Mouse (Mus musculus) liver, adult 2 months (tissue): ENCODE results near the gene Csnk1e. TPM values are rescaled to one million over a fixed set of nuclear protein-coding genes. Genes with fewer than 3 reads are reported as not detected.

ENCODE experiments used
- DNase-seq: peaks from one replicate; pipeline ENCODE4 v3.0.0-alpha.2; 2011; ENCODE audit warnings: low read depth, low spot score; ENCODE audit errors: extremely low read depth
- H3K27ac ChIP-seq: fragments of 200-500 bp; replicated peaks from 2 replicates; pipeline ENCODE4 v1.5.1; 2012; ENCODE audit warnings: low read depth, mild to moderate bottlenecking, control low read depth, inconsistent platforms, low read length; ENCODE audit not compliant: insufficient read depth
- H3K27me3 ChIP-seq: fragments of 200-500 bp; 2 replicates; pipeline ENCODE4 v1.6.1; 2012; ENCODE audit warnings: mild to moderate bottlenecking, moderate library complexity, low read length, inconsistent platforms; ENCODE audit not compliant: control insufficient read depth, insufficient read depth
- H3K36me3 ChIP-seq: fragments of 200-500 bp; 2 replicates; pipeline ENCODE4 v1.6.1; 2012; ENCODE audit warnings: low read length, inconsistent platforms; ENCODE audit not compliant: control insufficient read depth, insufficient read depth
- H3K4me1 ChIP-seq: fragments of 200-500 bp; 2 replicates; pipeline ENCODE4 v1.6.1; 2011; ENCODE audit warnings: low read length; ENCODE audit not compliant: control insufficient read depth, insufficient read depth
- H3K4me3 ChIP-seq: fragments of 200-500 bp; 2 replicates; pipeline ENCODE4 v1.5.1; 2011; ENCODE audit warnings: low read depth, mild to moderate bottlenecking, control low read depth, low read length, moderate library complexity; ENCODE audit not compliant: insufficient read depth
- H3K79me2 ChIP-seq: fragments of 200-500 bp; 2 replicates; pipeline ENCODE4 v1.6.1; 2012; ENCODE audit warnings: inconsistent platforms, mild to moderate bottlenecking, low read length, moderate library complexity; ENCODE audit not compliant: control insufficient read depth, insufficient read depth
- H3K9ac ChIP-seq: fragments of 200-500 bp; 2 replicates; pipeline ENCODE4 v1.6.1; 2012; ENCODE audit warnings: low read depth, mild to moderate bottlenecking, control low read depth, inconsistent platforms, low read length
- CTCF ChIP-seq: fragments of 200-500 bp; IDR thresholded peaks from 2 replicates; pipeline ENCODE4 v1.5.1; 2011; ENCODE audit warnings: low read depth, low read length, control low read depth
- POLR2A ChIP-seq: fragments of 200-500 bp; IDR thresholded peaks from 2 replicates; pipeline ENCODE4 v1.6.1; 2011; ENCODE audit warnings: low read length, control low read depth; ENCODE audit not compliant: insufficient read depth; ENCODE audit errors: extremely low read depth
- WGBS: fragments of 180-500 bp; shearing (Covaris S2); methylation state at CpG from one replicate; pipeline ENCODE4 v1.1.7; 2018; 5-methylcytosine and 5-hydroxymethylcytosine counted together
- polyA plus RNA-seq: library from polyadenylated mRNA; depleted of rRNA; stranded (reverse); fragments of >200 nt; gene quantifications from 2 replicates; pipeline ENCODE4 v1.2.3, GENCODE M21; 2012
- total RNA-seq: library from RNA; depleted of rRNA; stranded (reverse); fragments of >200 nt; gene quantifications from 2 replicates; pipeline ENCODE4 v1.2.3, GENCODE M21; 2014

The Csnk1e gene
- total and polyA plus RNA-seq, 2 experiments, result 4.3 to 6.6 TPM

GRCm38 (mm10) chr15:79379658-79380057, 75.7 kb downstream of the Csnk1e start:
- Histone ChIP-seq H3K4me3 (no peak overlapping the region), H3K27ac (no peak overlapping the region), H3K79me2 (peaks cover 11% of the 10 kb centered on the region; the same call in 1 of the 2 replicates), H3K36me3 (no peaks in the 10 kb centered on the region), H3K27me3 (no peaks in the 10 kb centered on the region), H3K9ac (no peak overlapping the region), H3K4me1 (no peaks in the 10 kb centered on the region)
- TF ChIP-seq CTCF, result no peak
- 87% methylated on average over 7 of the region's 7 CpGs for WGBS
- DNase-seq, result no peak

GRCm38 (mm10) chr15:79378608-79379007, 76.8 kb downstream of the Csnk1e start:
- Histone ChIP-seq H3K36me3 (no peaks in the 10 kb centered on the region), H3K4me3 (no peak overlapping the region), H3K4me1 (no peaks in the 10 kb centered on the region), H3K27me3 (no peaks in the 10 kb centered on the region), H3K79me2 (peaks cover 11% of the 10 kb centered on the region; the same call in 1 of the 2 replicates), H3K9ac (no peak overlapping the region), H3K27ac (no peak overlapping the region)
- no peak for DNase-seq
- TF ChIP-seq POLR2A, result no peak
- TF ChIP-seq CTCF, result no peak
- WGBS, result 97% methylated on average over 10 of the region's 10 CpGs

- WGBS, result 72% methylated on average over 6 of the region's 6 CpGs
- no peaks in the 10 kb centered on the region for H3K4me1 ChIP-seq
- H3K27me3 ChIP-seq, result no peaks in the 10 kb centered on the region
- no peak overlapping the region for H3K9ac ChIP-seq
- H3K4me3 ChIP-seq, result no peak overlapping the region
- H3K79me2 ChIP-seq, result peaks cover 11% of the 10 kb centered on the region; the same call in 1 of the 2 replicates
- no peak for DNase-seq
- no peaks in the 10 kb centered on the region for H3K36me3 ChIP-seq
- H3K27ac ChIP-seq, result no peak overlapping the region
- TF ChIP-seq POLR2A (no peak), CTCF (peak; percentile 61)
Observed at GRCm38 (mm10) chr15:79377681-79378080, 77.7 kb downstream of the Csnk1e start.

- Histone ChIP-seq H3K27me3 (no peaks in the 10 kb centered on the region), H3K27ac (no peak overlapping the region), H3K79me2 (no peaks in the 10 kb centered on the region), H3K4me3 (no peak overlapping the region), H3K4me1 (no peaks in the 10 kb centered on the region), H3K9ac (no peak overlapping the region), H3K36me3 (no peaks in the 10 kb centered on the region)
- WGBS, result 83% methylated on average over 3 of the region's 3 CpGs
- DNase-seq, result no peak
- TF ChIP-seq CTCF (no peak), POLR2A (no peak)
Observed at GRCm38 (mm10) chr15:79374760-79375159, 80.6 kb downstream of the Csnk1e start.

GRCm38 (mm10) chr15:79370281-79370843, 85.0 kb downstream of the Csnk1e start:
- no peaks in the 10 kb centered on the region for H3K79me2 ChIP-seq
- H3K27ac ChIP-seq, result no peak overlapping the region
- no peaks in the 10 kb centered on the region for H3K36me3 ChIP-seq
- DNase-seq, result no peak
- no peak overlapping the region for H3K9ac ChIP-seq
- H3K4me1 ChIP-seq, result 0 out of 2 replicates have a peak, but pooled peaks cover 2% of the 10 kb centered on the region
- 88% methylated on average over 7 of the region's 7 CpGs for WGBS
- no peak overlapping the region for H3K4me3 ChIP-seq
- H3K27me3 ChIP-seq, result no peaks in the 10 kb centered on the region
- no peak for TF ChIP-seq POLR2A
- TF ChIP-seq CTCF, result no peak

GRCm38 (mm10) chr15:79369452-79370280, 85.7 kb downstream of the Csnk1e start:
- no peak for DNase-seq
- no peak overlapping the region for H3K9ac ChIP-seq
- no peak overlapping the region for H3K4me3 ChIP-seq
- no peaks in the 10 kb centered on the region for H3K27me3 ChIP-seq
- H3K27ac ChIP-seq, result no peak overlapping the region
- 65% methylated on average over 15 of the region's 15 CpGs for WGBS
- peaks cover 2% of the 10 kb centered on the region; the same call in 1 of the 2 replicates for H3K36me3 ChIP-seq
- H3K4me1 ChIP-seq, result 0 out of 2 replicates have a peak, but pooled peaks cover 2% of the 10 kb centered on the region
- no peaks in the 10 kb centered on the region for H3K79me2 ChIP-seq
- no peak for TF ChIP-seq POLR2A
